Mouse (Mus musculus) CD4-positive helper T cell, adult 2 months (primary cell): ENCODE data around the gene Tmem236.
"Not testable (repeated sequence)": the region's sequence is repeated elsewhere in the genome, so short reads cannot be mapped to it uniquely, and the experiment has no call there.

ENCODE experiments used
- DNase-seq: peaks from one replicate; pipeline ENCODE4 v3.0.0-alpha.2; 2012; ENCODE audit warnings: low read depth, missing footprints, low spot score

The Tmem236 gene

DNA sequence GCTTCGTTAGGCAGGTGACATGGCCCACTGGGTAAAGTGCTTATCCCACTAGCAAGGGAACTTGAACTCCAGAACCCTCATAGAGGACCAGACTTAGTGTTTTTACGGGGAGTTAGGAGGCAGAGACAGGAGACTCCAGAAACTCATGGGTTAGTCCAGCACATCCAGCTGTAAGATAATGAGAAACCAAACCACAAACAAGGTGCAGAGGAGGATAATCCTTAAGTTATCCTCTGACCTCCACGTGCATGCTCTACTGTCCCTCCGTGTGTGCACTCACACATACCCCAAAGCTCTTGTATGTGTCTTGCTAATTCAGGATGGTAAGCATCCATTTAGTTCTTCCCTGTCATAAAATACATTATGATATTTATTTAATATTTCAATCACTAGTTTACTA, 17.3 kb downstream of the Tmem236 start:
- no peak for DNase-seq

DNA sequence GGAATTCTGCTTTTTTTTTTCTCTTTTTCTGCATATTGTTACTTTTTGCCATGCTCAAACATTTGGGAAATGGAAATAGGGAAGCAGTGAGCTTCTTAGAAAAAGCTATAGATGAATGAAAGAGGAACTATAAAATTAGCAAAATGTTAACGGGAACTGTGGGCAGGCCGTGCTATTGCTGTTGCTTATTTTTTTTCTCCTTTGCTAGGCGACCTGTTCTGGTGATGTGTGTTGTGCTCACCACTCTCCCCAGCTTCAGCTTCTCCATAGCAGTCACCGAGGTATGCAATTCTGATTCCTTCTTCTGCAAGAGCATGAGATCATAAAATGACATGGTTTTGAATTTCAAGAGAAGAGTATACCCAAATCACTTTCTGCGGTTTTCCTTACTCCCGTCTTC, 17.7 kb downstream of the Tmem236 start:
- DNase-seq = no peak

DNA sequence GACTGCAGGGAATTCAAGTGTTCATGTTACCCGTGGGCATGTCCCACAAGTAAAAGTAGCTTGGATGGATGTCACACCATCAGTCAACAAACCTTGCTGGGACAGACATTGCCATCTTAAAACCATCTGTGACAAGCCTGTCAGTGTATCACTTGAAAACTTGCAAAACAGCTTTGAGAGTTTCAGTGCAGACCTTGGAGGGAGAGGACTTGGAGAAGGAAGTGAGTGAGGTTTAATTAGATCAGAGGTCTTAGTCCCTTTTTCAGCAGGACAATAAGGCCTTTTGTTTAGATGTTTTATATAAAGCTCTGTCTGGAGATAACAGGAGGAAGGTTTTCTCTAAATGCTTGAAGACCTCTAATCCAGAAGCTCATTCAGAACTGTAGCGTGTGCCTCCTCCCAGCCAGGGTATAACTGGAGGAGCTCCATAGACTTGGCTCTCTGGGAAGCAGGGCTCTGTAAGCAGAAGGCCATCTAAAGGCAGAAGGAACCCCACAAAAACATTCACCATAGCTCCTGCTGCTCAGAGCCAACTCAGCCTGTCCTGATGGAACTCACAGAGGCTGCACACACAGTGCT, 24.1 kb downstream of the Tmem236 start:
- not testable (repeated sequence) for DNase-seq

DNA sequence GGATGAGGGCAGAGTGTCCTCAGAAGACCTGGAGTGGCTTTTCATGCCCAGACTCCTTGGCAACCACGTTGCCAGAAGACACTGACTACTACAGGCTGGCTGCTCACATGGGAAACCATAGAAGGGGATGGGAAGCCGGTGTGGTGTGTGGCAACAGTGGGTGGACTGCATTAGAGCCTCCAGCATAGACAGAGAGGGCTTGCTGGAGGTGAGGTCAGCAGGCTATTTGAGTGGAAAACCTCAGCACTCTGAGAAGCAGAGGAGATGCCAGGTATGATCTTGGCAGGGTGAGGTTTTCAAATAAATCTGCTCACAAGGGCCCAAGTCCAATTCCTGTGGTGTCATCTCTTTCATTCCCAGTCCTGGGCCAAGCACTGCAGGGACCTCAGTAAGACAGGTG, 25.3 kb downstream of the Tmem236 start:
- DNase-seq = no peak

DNA sequence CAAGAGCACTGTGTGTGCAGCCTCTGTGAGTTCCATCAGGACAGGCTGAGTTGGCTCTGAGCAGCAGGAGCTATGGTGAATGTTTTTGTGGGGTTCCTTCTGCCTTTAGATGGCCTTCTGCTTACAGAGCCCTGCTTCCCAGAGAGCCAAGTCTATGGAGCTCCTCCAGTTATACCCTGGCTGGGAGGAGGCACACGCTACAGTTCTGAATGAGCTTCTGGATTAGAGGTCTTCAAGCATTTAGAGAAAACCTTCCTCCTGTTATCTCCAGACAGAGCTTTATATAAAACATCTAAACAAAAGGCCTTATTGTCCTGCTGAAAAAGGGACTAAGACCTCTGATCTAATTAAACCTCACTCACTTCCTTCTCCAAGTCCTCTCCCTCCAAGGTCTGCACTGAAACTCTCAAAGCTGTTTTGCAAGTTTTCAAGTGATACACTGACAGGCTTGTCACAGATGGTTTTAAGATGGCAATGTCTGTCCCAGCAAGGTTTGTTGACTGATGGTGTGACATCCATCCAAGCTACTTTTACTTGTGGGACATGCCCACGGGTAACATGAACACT, 26.6 kb downstream of the Tmem236 start:
- DNase-seq = not testable (repeated sequence)

DNA sequence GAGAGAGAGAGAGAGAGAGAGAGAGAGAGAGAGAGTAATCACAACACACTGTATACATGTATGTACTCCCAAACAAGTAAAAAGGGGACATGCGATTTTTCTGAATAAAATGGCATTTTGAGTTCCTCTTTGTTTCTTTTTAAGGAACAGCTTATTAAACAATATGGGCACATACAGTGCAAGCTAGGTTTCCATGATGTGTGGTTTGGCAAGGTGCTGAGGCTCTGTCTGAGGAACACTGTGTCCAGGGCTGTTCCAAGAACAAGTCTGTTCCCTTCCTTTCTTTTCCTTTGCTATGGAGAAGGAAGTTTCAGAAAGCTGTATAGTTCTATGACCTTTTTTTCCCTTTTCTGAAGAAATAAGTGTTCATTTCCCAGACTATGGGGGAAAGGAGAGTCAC, 30.0 kb downstream of the Tmem236 start:
- DNase-seq = no peak

GRCm38 (mm10) chr2:14206798-14207197, 32.5 kb downstream of the Tmem236 start:
- DNase-seq = no peak

- no peak for DNase-seq
Observed at GRCm38 (mm10) chr2:14210731-14211130, 36.4 kb downstream of the Tmem236 start.

DNA sequence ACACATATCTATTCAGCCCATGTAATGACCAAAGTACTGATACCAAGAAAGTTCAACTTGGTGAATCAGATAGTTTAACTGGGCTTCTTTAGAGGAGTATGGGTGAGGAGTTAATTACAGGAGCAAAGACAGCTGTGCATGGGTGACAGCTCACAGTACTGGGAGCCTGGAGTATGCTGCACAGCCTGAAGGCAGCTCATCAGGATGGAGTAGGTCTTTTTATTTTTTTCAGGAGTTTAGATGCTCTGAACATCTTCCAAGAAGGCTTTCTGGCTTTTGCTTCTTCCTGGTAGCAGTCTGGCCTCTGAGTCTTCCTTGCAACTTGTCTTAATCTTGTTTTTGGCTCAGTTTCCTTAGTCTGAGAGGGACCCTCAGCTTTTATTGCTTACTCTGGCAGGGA, 37.3 kb downstream of the Tmem236 start:
- DNase-seq = no peak

DNA sequence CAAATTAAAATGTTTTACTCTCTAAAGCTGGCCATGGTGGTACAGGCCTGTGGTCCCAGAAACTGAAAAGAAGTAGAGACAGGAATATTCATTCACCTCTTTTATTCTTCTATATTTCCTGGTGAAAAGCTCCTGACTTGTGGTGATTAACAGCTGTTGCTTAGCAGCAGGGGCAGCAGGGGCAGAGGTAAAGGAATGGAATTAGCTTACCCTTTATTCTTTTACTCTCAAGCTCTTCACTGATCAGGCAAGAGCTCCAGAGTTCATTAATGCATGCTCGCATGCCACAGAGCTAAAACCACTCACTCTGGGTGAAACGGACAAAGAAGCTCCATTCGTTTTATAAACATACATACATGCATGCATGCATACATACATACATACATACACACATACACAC, 40.4 kb downstream of the Tmem236 start:
- DNase-seq = no peak

DNA sequence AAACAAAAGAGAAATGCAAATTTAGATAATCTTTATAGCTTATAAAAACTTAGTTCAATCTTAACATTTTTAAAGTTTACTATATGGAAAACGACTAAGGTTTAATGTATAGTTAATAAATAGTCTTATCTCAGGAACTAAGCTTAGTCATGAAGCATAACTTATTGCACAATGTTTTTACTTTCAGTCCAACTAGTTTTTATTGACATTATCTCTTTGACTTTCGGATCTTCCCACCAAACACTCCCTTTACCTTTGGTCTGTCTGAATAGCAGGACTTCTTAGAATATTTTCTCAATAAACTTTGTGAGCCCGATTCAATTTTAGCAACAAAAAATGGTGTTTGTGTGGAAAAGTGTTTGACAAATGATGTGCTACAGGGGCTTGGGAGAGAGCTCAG, 42.3 kb downstream of the Tmem236 start:
- DNase-seq = no peak

- no peak for DNase-seq
Observed at GRCm38 (mm10) chr2:14218126-14218525, 43.8 kb downstream of the Tmem236 start.

- no peak for DNase-seq
Observed at GRCm38 (mm10) chr2:14224387-14224786, 50.1 kb downstream of the Tmem236 start.

DNA sequence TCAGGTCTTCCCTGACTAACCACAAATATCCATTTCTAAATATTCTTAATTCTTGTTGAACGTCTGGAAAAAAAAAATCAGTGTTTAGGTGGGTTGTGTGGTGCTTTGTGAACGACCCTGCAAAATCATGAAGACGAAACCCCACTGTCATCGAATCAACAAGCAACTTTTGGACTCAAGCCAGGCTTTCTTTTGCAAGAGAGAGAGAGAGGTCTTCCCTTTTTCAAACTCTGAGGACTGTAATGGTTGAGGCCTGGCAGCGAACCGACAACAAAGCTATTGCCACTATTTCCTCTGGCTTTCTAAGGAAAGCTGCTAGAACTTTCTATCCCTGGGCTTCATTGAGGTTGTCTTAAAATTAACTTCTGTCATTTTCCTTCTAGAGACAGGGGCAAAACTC, 54.2 kb downstream of the Tmem236 start:
- no peak for DNase-seq

DNA sequence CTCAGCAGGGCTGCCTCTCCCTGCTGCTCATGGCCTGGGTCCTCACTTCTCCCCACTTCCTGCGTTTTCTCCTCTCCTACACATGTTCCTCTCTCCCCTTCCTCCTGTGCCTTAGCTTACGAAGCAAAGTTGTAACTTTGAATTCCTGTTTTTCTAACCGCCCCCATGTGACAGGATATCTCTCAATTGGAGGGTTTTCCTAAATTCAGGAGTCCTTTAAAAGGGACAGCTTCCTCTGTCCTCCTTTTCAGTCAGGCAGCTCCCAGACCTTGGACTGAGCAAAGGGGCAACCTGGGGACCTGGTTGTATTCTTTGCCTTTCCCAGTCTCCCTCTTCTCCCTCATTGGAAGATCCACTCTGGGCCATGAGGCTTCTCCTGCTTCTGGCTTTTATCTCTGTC, 54.8 kb downstream of the Tmem236 start, which contains the start of gene Mrc1:
Gene Mrc1, plus strand, starts transcription at position 244 of the 400 bp plus-strand sequence.
- DNase-seq = no peak

GRCm38 (mm10) chr2:14229979-14230378, 55.7 kb downstream of the Tmem236 start:
- DNase-seq = no peak

DNA sequence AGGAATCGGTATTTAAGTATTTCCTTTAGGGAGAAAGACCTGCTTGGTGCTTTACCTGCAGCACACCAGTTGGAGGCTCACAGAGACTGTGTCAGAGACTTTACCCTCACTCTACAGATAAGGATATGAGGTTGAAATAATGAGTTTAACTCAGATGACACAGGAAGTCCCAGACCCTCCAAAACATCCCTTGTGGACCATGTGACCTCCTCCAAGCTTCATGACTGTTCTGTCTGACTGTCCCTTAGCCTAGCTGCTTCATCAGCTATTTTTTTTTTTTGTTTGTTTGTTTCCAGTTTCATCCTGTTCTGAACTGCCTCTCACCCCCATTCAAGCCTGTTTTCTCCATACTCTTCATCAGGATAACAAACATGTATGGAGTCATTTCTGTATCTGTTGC, 58.6 kb downstream of the Tmem236 start:
- no peak for DNase-seq

DNA sequence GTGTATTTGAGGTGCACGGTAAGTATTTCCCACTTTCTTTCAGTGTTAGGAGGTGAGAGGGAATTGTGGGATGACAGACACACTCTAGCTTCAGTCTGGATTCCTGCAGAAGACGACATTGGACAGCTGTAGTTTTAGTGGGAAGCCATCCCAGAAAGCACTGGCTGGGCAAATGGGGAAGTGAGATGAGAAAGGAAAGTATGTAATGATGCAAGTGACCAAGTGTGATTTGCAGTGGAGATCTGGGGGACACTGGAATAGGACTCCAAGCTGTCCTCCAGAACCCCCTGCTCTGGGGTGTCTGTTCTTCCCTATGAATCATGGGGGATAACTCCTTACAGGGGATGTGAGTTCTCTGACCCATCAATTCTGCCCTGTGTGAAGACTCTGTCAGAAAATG, 59.7 kb downstream of the Tmem236 start:
- DNase-seq = no peak

DNA sequence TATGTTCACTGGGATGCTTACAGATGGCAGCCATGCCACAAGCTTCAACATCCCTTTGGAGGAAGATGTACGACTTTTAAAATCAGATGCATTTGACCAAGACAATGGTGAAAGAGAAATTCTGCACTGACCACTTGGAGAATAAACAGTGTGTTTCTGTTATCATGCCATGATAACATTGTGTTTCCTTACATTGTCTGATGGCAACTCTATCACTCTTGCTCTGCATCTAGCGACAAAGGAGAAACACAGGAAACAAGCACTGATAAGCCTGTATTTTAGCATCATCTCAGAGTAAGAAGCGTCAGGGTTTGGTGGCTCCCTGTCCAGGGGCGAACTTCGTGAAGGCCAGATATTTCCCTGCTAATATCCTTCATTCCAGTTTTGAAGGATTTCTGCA, 61.0 kb downstream of the Tmem236 start:
- no peak for DNase-seq

DNA sequence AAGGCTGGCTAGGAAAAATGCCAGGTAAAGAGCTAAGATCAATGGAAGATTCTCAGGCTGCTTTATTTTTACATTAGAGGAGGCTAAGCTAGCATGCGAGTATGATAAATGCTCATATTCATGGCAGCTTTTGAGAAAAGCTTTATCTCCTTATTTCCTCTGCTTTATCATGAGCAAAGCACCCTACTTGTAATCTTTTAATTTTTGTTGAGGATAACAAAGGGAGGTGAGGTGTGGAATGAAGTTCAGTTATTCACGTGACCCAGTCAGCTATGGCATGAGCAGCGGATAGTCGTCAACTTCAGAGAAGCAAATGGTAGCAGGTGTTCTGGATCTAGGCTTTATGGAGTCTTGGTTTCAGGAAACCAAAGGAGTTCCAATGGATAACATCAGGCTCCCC, 62.6 kb downstream of the Tmem236 start:
- DNase-seq = no peak

DNA sequence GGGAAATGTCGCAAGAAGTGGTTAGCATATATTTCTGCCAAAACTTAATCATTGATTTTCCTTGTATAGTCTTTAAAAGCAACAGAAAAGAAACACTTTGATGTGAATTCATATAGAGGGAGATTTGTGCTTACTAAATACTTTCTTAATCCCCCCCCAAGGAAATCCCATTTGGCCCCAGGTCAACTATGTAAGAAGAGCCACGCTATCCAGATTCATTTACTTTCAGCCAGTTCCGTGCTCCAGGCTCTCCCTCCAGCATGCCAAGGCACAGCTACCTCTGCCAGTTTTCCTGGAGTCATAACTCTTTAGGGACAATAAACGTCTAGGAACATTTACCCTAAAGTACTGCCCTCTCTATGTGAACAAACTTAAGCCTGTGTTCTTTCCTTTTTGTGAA, 63.4 kb downstream of the Tmem236 start:
- DNase-seq = no peak

GRCm38 (mm10) chr2:14239151-14239550, 64.8 kb downstream of the Tmem236 start:
- DNase-seq = no peak

- no peak for DNase-seq
Observed at GRCm38 (mm10) chr2:14244157-14244556, 69.8 kb downstream of the Tmem236 start.

- no peak for DNase-seq
Observed at GRCm38 (mm10) chr2:14244668-14245067, 70.3 kb downstream of the Tmem236 start.
